Comparison of ENCODE assay signal across 8 mouse cellular contexts in genomic region chr16:4552829-4553550, GRCm38 (mm10). TPM values are rescaled to one million over a fixed set of nuclear protein-coding genes. Genes with fewer than 3 reads are reported as not detected.
A peak's percentile ranks its signal among the peaks of the same experiment; 100 is the strongest.
DNase-seq lines count a peak whose midpoint lies in the region; ATAC-seq and TF ChIP-seq lines count a peak whose summit lies in the region.

No protein-coding gene starts in this region.

- H3K9me3 ChIP-seq in lung, embryonic 14.5 days (ENCODE audit: low read depth, low read length), result no peaks in the 10 kb centered on the region
- H3K9me3 ChIP-seq in heart, embryonic 11.5 days (replicated peaks; ENCODE audit: control insufficient read depth, low read length), result no peaks in the 10 kb centered on the region
- H3K9me3 ChIP-seq in liver, embryonic 11.5 days (ENCODE audit: control insufficient read depth, low read length), result no peaks in the 10 kb centered on the region

- H3K4me3 ChIP-seq in lung, embryonic 14.5 days (ENCODE audit: low read depth, low read length), result no peak overlapping the region
- no peak overlapping the region for H3K4me3 ChIP-seq in heart, embryonic 11.5 days (ENCODE audit: low read depth, low read length)
- H3K4me3 ChIP-seq in liver, embryonic 11.5 days (ENCODE audit: low read depth, low read length), result peak overlapping the region; percentile 38

- no peaks in the 10 kb centered on the region for H3K27me3 ChIP-seq in lung, embryonic 14.5 days (ENCODE audit: insufficient read depth, low read length)
- no peaks in the 10 kb centered on the region for H3K27me3 ChIP-seq in heart, embryonic 11.5 days (ENCODE audit: control insufficient read depth, insufficient read depth, low read length)
- H3K27me3 ChIP-seq in liver, embryonic 11.5 days (replicated peaks; ENCODE audit: control insufficient read depth, insufficient read depth, low read length), result no peaks in the 10 kb centered on the region

- peaks cover 38% of the 10 kb centered on the region for H3K36me3 ChIP-seq in lung, embryonic 14.5 days (ENCODE audit: insufficient read depth)
- peaks cover 7% of the 10 kb centered on the region; the same call in 1 of the 2 replicates for H3K36me3 ChIP-seq in heart, embryonic 11.5 days (ENCODE audit: control insufficient read depth, insufficient read depth, low read length)
- H3K36me3 ChIP-seq in liver, embryonic 11.5 days (ENCODE audit: control insufficient read depth, insufficient read depth, low read length), result peaks cover 27% of the 10 kb centered on the region

- 24% methylated on average over 6 of the region's 6 CpGs for WGBS in lung, embryonic 14.5 days
- 26% methylated on average over 6 of the region's 6 CpGs for WGBS in heart, embryonic 11.5 days (ENCODE audit: insufficient replicate concordance)
- WGBS in liver, embryonic 11.5 days, result 23% methylated on average over 6 of the region's 6 CpGs

- ATAC-seq in lung, embryonic 14.5 days (ENCODE audit: insufficient read depth), result peak; percentile 80
- ATAC-seq in heart, embryonic 11.5 days (replicated peaks; ENCODE audit: insufficient number of reproducible peaks, low FRiP score, low TSS enrichment), result peak; percentile 83
- ATAC-seq in liver, embryonic 11.5 days (replicated peaks; ENCODE audit: low FRiP score), result peak; percentile 89

- H3K9ac ChIP-seq in lung, embryonic 14.5 days, result peak overlapping the region; percentile 42
- peak overlapping the region; percentile 29 for H3K9ac ChIP-seq in heart, embryonic 11.5 days (ENCODE audit: low read depth, low read length)
- H3K9ac ChIP-seq in liver, embryonic 11.5 days (ENCODE audit: low read depth, low read length), result peak overlapping the region; percentile 68

- H3K4me1 ChIP-seq in lung, embryonic 14.5 days (ENCODE audit: insufficient read depth), result peaks cover 21% of the 10 kb centered on the region
- H3K4me1 ChIP-seq in heart, embryonic 11.5 days (ENCODE audit: control insufficient read depth, insufficient read depth, low read length), result peaks cover 37% of the 10 kb centered on the region
- H3K4me1 ChIP-seq in liver, embryonic 11.5 days (replicated peaks; ENCODE audit: control insufficient read depth, insufficient read depth, low read length), result peaks cover 67% of the 10 kb centered on the region

- DNase-seq in lung, embryonic 14.5 days, result peak; percentile 73
- DNase-seq in lung, postnatal 25 days (ENCODE audit: low spot score), result no peak
- peak; percentile 67 for DNase-seq in c-Kit-positive CD71-positive TER-119-positive erythroid progenitor cells, embryonic 14.5 days (ENCODE audit: low spot score)
- DNase-seq in liver, embryonic 11.5 days (ENCODE audit: low spot score), result peak; percentile 73
- no peak for DNase-seq in frontal cortex, postnatal 25 days (ENCODE audit: low spot score in 2 of 2)
- DNase-seq in layer of hippocampus, adult 9-11 months, result no peak
- no peak for DNase-seq in urinary bladder, adult 2 months (ENCODE audit: low spot score)

- peak overlapping the region; percentile 84 for H3K27ac ChIP-seq in lung, embryonic 14.5 days (ENCODE audit: low read depth)
- H3K27ac ChIP-seq in heart, embryonic 11.5 days (ENCODE audit: low read depth, low read length), result peak overlapping the region; percentile 47
- peak overlapping the region; percentile 85 for H3K27ac ChIP-seq in liver, embryonic 11.5 days (ENCODE audit: low read depth, low read length)

- H3K4me2 ChIP-seq in lung, embryonic 14.5 days, result peak overlapping the region; percentile 45
- H3K4me2 ChIP-seq in heart, embryonic 11.5 days, result peak overlapping the region; percentile 10
- H3K4me2 ChIP-seq in liver, embryonic 11.5 days, result peak overlapping the region; percentile 78

- no peak for TF ChIP-seq CTCF in lung, embryonic 14.5 days (IDR thresholded peaks at IDR 0.05; ENCODE audit: low read depth)

RNA-seq across cellular contexts. Expression of gene Tfap4, which starts 6.7 kb away (rescaled TPM):
- polyA plus RNA-seq in lung, embryonic 14.5 days (2014; fragmentation: Nextera tagmentation; extraction: Ambion mirVana), result 23.0 and 24.1 TPM in 2 replicates
- polyA plus RNA-seq in heart, embryonic 11.5 days (2014; fragmentation: Nextera tagmentation; extraction: Ambion mirVana), result 7.3 and 9.4 TPM in 2 replicates
- polyA plus RNA-seq in liver, embryonic 11.5 days (2014; fragmentation: Nextera tagmentation; extraction: Ambion mirVana), result 23.3 and 25.1 TPM in 2 replicates
- polyA plus RNA-seq in urinary bladder, adult 2 months (2012; rRNA removed), result 8.4 and 9.3 TPM in 2 replicates

RNA-seq across cellular contexts. Expression of gene Srl, which starts 11.4 kb away (rescaled TPM):
- polyA plus RNA-seq in lung, embryonic 14.5 days (2014; fragmentation: Nextera tagmentation; extraction: Ambion mirVana), result 18.4 and 20.7 TPM in 2 replicates
- 147 and 191 TPM in 2 replicates for polyA plus RNA-seq in heart, embryonic 11.5 days (2014; fragmentation: Nextera tagmentation; extraction: Ambion mirVana)
- polyA plus RNA-seq in liver, embryonic 11.5 days (2014; fragmentation: Nextera tagmentation; extraction: Ambion mirVana), result 8.7 and 8.8 TPM in 2 replicates
- polyA plus RNA-seq in urinary bladder, adult 2 months (2012; rRNA removed), result 18.8 and 25.7 TPM in 2 replicates

RNA-seq across cellular contexts. Expression of gene Glis2, which starts 41.5 kb away (rescaled TPM):
- 24.4 and 29.2 TPM in 2 replicates for polyA plus RNA-seq in lung, embryonic 14.5 days (2014; fragmentation: Nextera tagmentation; extraction: Ambion mirVana)
- 19.3 and 23.3 TPM in 2 replicates for polyA plus RNA-seq in heart, embryonic 11.5 days (2014; fragmentation: Nextera tagmentation; extraction: Ambion mirVana)
- 10.8 and 11.7 TPM in 2 replicates for polyA plus RNA-seq in liver, embryonic 11.5 days (2014; fragmentation: Nextera tagmentation; extraction: Ambion mirVana)
- polyA plus RNA-seq in urinary bladder, adult 2 months (2012; rRNA removed), result 40.3 and 43.3 TPM in 2 replicates

Comparison
In these comparisons a context has a peak if more than half of its experiments do, and no peak if none do; other contexts are left out.
1. DNase-seq: peak in lung, embryonic 14.5 days (single experiment), c-Kit-positive CD71-positive TER-119-positive erythroid progenitor cells, embryonic 14.5 days (single experiment) and liver, embryonic 11.5 days (single experiment); none in lung, postnatal 25 days (single experiment), frontal cortex, postnatal 25 days (0 of 2), layer of hippocampus, adult 9-11 months (single experiment) and urinary bladder, adult 2 months (single experiment).
2. H3K4me2 ChIP-seq: peak in every context shown above with its lines; median percentile 78 in liver, embryonic 11.5 days; 45 in lung, embryonic 14.5 days; 10 in heart, embryonic 11.5 days.
3. Peak in every context shown above with its lines, with median percentiles within 50 percentile points of each other: ATAC-seq, H3K27ac ChIP-seq and H3K9ac ChIP-seq.